Mouse (Mus musculus): Measurements from ENCODE around the gene Anxa1. TPM values are rescaled to one million over a fixed set of nuclear protein-coding genes. Genes with fewer than 3 reads are reported as not detected.
A peak's percentile ranks its signal among the peaks of the same experiment; 100 is the strongest.

Anxa1 gene
- polyA plus RNA-seq, 1 experiment from 2014 or later, result 31.1 TPM

- H3K9me3 ChIP-seq (ENCODE audit: control insufficient read depth, low read length), result 0 out of 2 replicates have a peak, but pooled peaks cover 2% of the 10 kb centered on the region
- no peaks in the 10 kb centered on the region for H3K36me3 ChIP-seq (ENCODE audit: control insufficient read depth, insufficient read depth, low read length)
- H3K27me3 ChIP-seq (ENCODE audit: control insufficient read depth, insufficient read depth, low read length), result no peaks in the 10 kb centered on the region
- H3K27ac ChIP-seq (replicated peaks in 1 of 2; ENCODE audit: control insufficient read depth in 1 of 2, insufficient read depth in 1 of 2, low read depth in 2 of 2, low read length in 2 of 2), result peak overlapping the region; percentile 39 to 46; a peak in 3 of 4 replicates
- no peak overlapping the region for H3K9ac ChIP-seq (ENCODE audit: low read length)
- H3K4me2 ChIP-seq (ENCODE audit: low read length), result no peak overlapping the region
- no peak overlapping the region for H3K4me3 ChIP-seq (ENCODE audit: control insufficient read depth in 1 of 2, insufficient read depth in 1 of 2, low read depth in 1 of 2, low read length in 2 of 2)
- H3K4me1 ChIP-seq (ENCODE audit: control insufficient read depth in 2 of 2, insufficient read depth in 2 of 2, low read length in 2 of 2), result peaks cover 0 to 2% of the 10 kb centered on the region in 2 experiments; a peak in 1 of 4 replicates
- 42% methylated on average over 6 of the region's 6 CpGs for WGBS
- no peak for ATAC-seq (ENCODE audit: insufficient number of reproducible peaks, insufficient read depth, low FRiP score, low read depth)
These were observed 3.0 kb upstream of the Anxa1 start for GRCm38 (mm10) chr19:20393556-20394274.

GRCm38 (mm10) chr19:20389723-20390122 lies 1.0 kb downstream of the Anxa1 start:
- peak overlapping the region; percentile 25; the same call in 1 of the 2 replicates for H3K9ac ChIP-seq (ENCODE audit: low read length)
- H3K36me3 ChIP-seq (ENCODE audit: control insufficient read depth, insufficient read depth, low read length), result no peaks in the 10 kb centered on the region
- H3K4me3 ChIP-seq (ENCODE audit: control insufficient read depth in 1 of 2, insufficient read depth in 1 of 2, low read depth in 1 of 2, low read length in 2 of 2), result peak overlapping the region in 1 of 2 experiments; percentile 24; a peak in 1 of 4 replicates
- no peak overlapping the region for H3K27ac ChIP-seq (replicated peaks in 1 of 2; ENCODE audit: control insufficient read depth in 1 of 2, insufficient read depth in 1 of 2, low read depth in 2 of 2, low read length in 2 of 2)
- 0 out of 2 replicates have a peak, but pooled peaks cover 2% of the 10 kb centered on the region for H3K9me3 ChIP-seq (ENCODE audit: control insufficient read depth, low read length)
- peak overlapping the region; percentile 45 for H3K4me2 ChIP-seq (ENCODE audit: low read length)
- peaks cover 0 to 2% of the 10 kb centered on the region in 2 experiments; a peak in 1 of 4 replicates for H3K4me1 ChIP-seq (ENCODE audit: control insufficient read depth in 2 of 2, insufficient read depth in 2 of 2, low read length in 2 of 2)
- 43% methylated on average over 7 of the region's 7 CpGs for WGBS
- no peak for ATAC-seq (ENCODE audit: insufficient number of reproducible peaks, insufficient read depth, low FRiP score, low read depth)
- no peaks in the 10 kb centered on the region for H3K27me3 ChIP-seq (ENCODE audit: control insufficient read depth, insufficient read depth, low read length)

GRCm38 (mm10) chr19:20389245-20389644 lies 1.5 kb downstream of the Anxa1 start:
- H3K4me2 ChIP-seq (ENCODE audit: low read length), result peak overlapping the region; percentile 45
- 73% methylated on average over 6 of the region's 6 CpGs for WGBS
- H3K9me3 ChIP-seq (ENCODE audit: control insufficient read depth, low read length), result no peaks in the 10 kb centered on the region
- no peaks in the 10 kb centered on the region for H3K27me3 ChIP-seq (ENCODE audit: control insufficient read depth, insufficient read depth, low read length)
- H3K9ac ChIP-seq (ENCODE audit: low read length), result no peak overlapping the region
- H3K36me3 ChIP-seq (ENCODE audit: control insufficient read depth, insufficient read depth, low read length), result no peaks in the 10 kb centered on the region
- peak overlapping the region in 1 of 2 experiments; percentile 24; a peak in 2 of 4 replicates for H3K4me3 ChIP-seq (ENCODE audit: control insufficient read depth in 1 of 2, insufficient read depth in 1 of 2, low read depth in 1 of 2, low read length in 2 of 2)
- ATAC-seq (ENCODE audit: insufficient number of reproducible peaks, insufficient read depth, low FRiP score, low read depth), result no peak
- H3K4me1 ChIP-seq (ENCODE audit: control insufficient read depth in 2 of 2, insufficient read depth in 2 of 2, low read length in 2 of 2), result peaks cover 0 to 2% of the 10 kb centered on the region in 2 experiments; a peak in 1 of 4 replicates
- no peak overlapping the region for H3K27ac ChIP-seq (replicated peaks in 1 of 2; ENCODE audit: control insufficient read depth in 1 of 2, insufficient read depth in 1 of 2, low read depth in 2 of 2, low read length in 2 of 2)

- Histone ChIP-seq H3K9me3 (ENCODE audit: control insufficient read depth, low read length) (no peaks in the 10 kb centered on the region), H3K4me3 (ENCODE audit: control insufficient read depth in 1 of 2, insufficient read depth in 1 of 2, low read depth in 1 of 2, low read length in 2 of 2) (no peak overlapping the region), H3K27me3 (ENCODE audit: control insufficient read depth, insufficient read depth, low read length) (no peaks in the 10 kb centered on the region), H3K27ac (replicated peaks in 1 of 2; ENCODE audit: control insufficient read depth in 1 of 2, insufficient read depth in 1 of 2, low read depth in 2 of 2, low read length in 2 of 2) (no peak overlapping the region), H3K4me1 (ENCODE audit: control insufficient read depth in 2 of 2, insufficient read depth in 2 of 2, low read length in 2 of 2) (no peaks in the 10 kb centered on the region), H3K9ac (ENCODE audit: low read length) (no peak overlapping the region), H3K36me3 (ENCODE audit: control insufficient read depth, insufficient read depth, low read length) (no peaks in the 10 kb centered on the region), H3K4me2 (ENCODE audit: low read length) (no peak overlapping the region)
- no peak for ATAC-seq (ENCODE audit: insufficient number of reproducible peaks, insufficient read depth, low FRiP score, low read depth)
- WGBS, result 75% methylated on average over 6 of the region's 6 CpGs
These were observed 2.5 kb downstream of the Anxa1 start for GRCm38 (mm10) chr19:20388276-20388675.

GRCm38 (mm10) chr19:20386296-20386695 lies 4.4 kb downstream of the Anxa1 start:
- H3K9ac ChIP-seq (ENCODE audit: low read length), result no peak overlapping the region
- no peaks in the 10 kb centered on the region for H3K36me3 ChIP-seq (ENCODE audit: control insufficient read depth, insufficient read depth, low read length)
- H3K4me3 ChIP-seq (ENCODE audit: control insufficient read depth in 1 of 2, insufficient read depth in 1 of 2, low read depth in 1 of 2, low read length in 2 of 2), result no peak overlapping the region
- WGBS, result 71% methylated on average over 2 of the region's 2 CpGs
- no peak for ATAC-seq (ENCODE audit: insufficient number of reproducible peaks, insufficient read depth, low FRiP score, low read depth)
- no peaks in the 10 kb centered on the region for H3K9me3 ChIP-seq (ENCODE audit: control insufficient read depth, low read length)
- no peaks in the 10 kb centered on the region for H3K4me1 ChIP-seq (ENCODE audit: control insufficient read depth in 2 of 2, insufficient read depth in 2 of 2, low read length in 2 of 2)
- H3K27ac ChIP-seq (replicated peaks in 1 of 2; ENCODE audit: control insufficient read depth in 1 of 2, insufficient read depth in 1 of 2, low read depth in 2 of 2, low read length in 2 of 2), result no peak overlapping the region
- no peak overlapping the region for H3K4me2 ChIP-seq (ENCODE audit: low read length)
- H3K27me3 ChIP-seq (ENCODE audit: control insufficient read depth, insufficient read depth, low read length), result no peaks in the 10 kb centered on the region

- Histone ChIP-seq H3K27ac (replicated peaks in 1 of 2; ENCODE audit: control insufficient read depth in 1 of 2, insufficient read depth in 1 of 2, low read depth in 2 of 2, low read length in 2 of 2) (no peak overlapping the region), H3K4me2 (ENCODE audit: low read length) (no peak overlapping the region), H3K9me3 (ENCODE audit: control insufficient read depth, low read length) (no peaks in the 10 kb centered on the region), H3K4me1 (ENCODE audit: control insufficient read depth in 2 of 2, insufficient read depth in 2 of 2, low read length in 2 of 2) (no peaks in the 10 kb centered on the region), H3K27me3 (ENCODE audit: control insufficient read depth, insufficient read depth, low read length) (no peaks in the 10 kb centered on the region), H3K36me3 (ENCODE audit: control insufficient read depth, insufficient read depth, low read length) (no peaks in the 10 kb centered on the region), H3K9ac (ENCODE audit: low read length) (no peak overlapping the region), H3K4me3 (ENCODE audit: control insufficient read depth in 1 of 2, insufficient read depth in 1 of 2, low read depth in 1 of 2, low read length in 2 of 2) (no peak overlapping the region)
- no peak for ATAC-seq (ENCODE audit: insufficient number of reproducible peaks, insufficient read depth, low FRiP score, low read depth)
- 77% methylated on average over 6 of the region's 6 CpGs for WGBS
These were observed 5.1 kb downstream of the Anxa1 start for GRCm38 (mm10) chr19:20385645-20386044.

- WGBS, result 70% methylated on average over 2 of the region's 2 CpGs
- Histone ChIP-seq H3K4me3 (ENCODE audit: control insufficient read depth in 1 of 2, insufficient read depth in 1 of 2, low read depth in 1 of 2, low read length in 2 of 2) (no peak overlapping the region), H3K4me1 (ENCODE audit: control insufficient read depth in 2 of 2, insufficient read depth in 2 of 2, low read length in 2 of 2) (no peaks in the 10 kb centered on the region), H3K27ac (replicated peaks in 1 of 2; ENCODE audit: control insufficient read depth in 1 of 2, insufficient read depth in 1 of 2, low read depth in 2 of 2, low read length in 2 of 2) (no peak overlapping the region), H3K4me2 (ENCODE audit: low read length) (no peak overlapping the region), H3K9me3 (ENCODE audit: control insufficient read depth, low read length) (no peaks in the 10 kb centered on the region), H3K36me3 (ENCODE audit: control insufficient read depth, insufficient read depth, low read length) (no peaks in the 10 kb centered on the region), H3K9ac (ENCODE audit: low read length) (no peak overlapping the region), H3K27me3 (ENCODE audit: control insufficient read depth, insufficient read depth, low read length) (no peaks in the 10 kb centered on the region)
- no peak for ATAC-seq (ENCODE audit: insufficient number of reproducible peaks, insufficient read depth, low FRiP score, low read depth)
These were observed 9.5 kb downstream of the Anxa1 start for GRCm38 (mm10) chr19:20381207-20381752.
